Mouse (Mus musculus): ENCODE results near the gene Ush1g. TPM values are rescaled to one million over a fixed set of nuclear protein-coding genes. Genes with fewer than 3 reads are reported as not detected.

Ush1g gene
- total RNA-seq, 2 experiments from 2014 or later: not detected

DNA sequence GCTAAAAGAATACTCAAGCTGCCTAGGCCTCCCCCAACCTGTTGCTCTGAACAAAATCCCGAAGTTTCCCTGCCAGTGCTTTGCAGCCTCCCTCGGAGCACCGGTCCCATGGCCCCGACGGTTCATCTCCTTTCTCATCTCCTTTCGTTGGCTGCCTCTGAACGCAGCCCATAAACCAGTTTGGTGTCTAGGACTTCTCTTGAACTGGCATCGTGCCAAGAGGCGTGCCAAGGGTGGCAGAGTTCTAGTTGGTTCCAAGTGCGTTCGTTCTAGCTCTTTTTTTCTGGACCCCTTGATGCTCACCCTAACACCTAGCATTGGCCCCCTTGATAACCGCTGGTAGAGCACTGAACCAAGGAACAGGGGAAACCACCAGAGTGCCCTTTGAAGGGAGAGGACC is 13.4 kb upstream of the Ush1g start:
- no peak for ATAC-seq (replicated peaks; ENCODE audit: poor library complexity)

- ATAC-seq (replicated peaks; ENCODE audit: poor library complexity): no peak
These were observed 12.7 kb upstream of the Ush1g start, which contains the start of gene Otop3 for GRCm38 (mm10) chr11:115334531-115334930. TSS of gene Otop3 (plus strand) at chr11:115334731.

- ATAC-seq (replicated peaks; ENCODE audit: poor library complexity): peak; percentile 57; the same call in 1 of the 2 replicates
These were observed 7.5 kb upstream of the Ush1g start for GRCm38 (mm10) chr11:115329339-115329738.

GRCm38 (mm10) chr11:115326730-115327129 is 4.9 kb upstream of the Ush1g start:
- ATAC-seq (replicated peaks; ENCODE audit: poor library complexity): no peak

GRCm38 (mm10) chr11:115323354-115323753 is 1.5 kb upstream of the Ush1g start:
- no peak for ATAC-seq (replicated peaks; ENCODE audit: poor library complexity)

DNA sequence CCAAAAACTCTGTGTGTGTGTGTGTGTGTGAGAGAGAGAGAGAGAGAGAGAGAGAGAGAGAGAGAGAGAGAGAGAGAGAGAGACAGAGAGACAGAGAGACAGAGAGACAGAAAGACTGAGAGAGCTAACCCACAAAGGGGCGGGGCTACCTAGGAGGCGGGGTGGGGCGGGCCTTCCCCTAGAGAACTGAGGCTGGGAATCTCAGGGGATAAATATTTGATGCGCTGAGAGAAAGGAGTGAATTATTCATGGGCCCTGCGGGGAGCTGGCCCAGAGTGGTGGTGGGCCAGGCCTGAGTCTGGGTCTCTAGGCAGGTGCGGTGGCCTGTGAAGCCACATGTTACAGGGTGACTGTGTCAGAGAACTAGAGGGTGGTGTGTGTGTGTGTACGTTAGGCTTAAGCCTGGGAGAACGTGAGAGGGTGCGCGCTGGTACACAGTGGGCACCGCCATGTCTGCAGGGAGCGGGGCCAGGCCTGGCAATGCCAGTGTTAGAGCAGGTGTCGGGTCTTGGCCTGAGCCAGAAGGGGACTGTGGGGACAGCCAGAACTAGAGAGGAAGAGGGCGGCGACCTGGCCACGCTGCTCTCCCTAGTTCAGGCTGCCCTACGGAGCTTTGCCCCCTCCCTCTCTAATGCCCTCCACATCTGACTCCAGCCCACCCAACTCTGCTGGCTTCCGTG is 2.0 kb downstream of the Ush1g start:
- ATAC-seq (replicated peaks; ENCODE audit: poor library complexity): no peak

GRCm38 (mm10) chr11:115318245-115319027 is 3.4 kb downstream of the Ush1g start:
- ATAC-seq (replicated peaks; ENCODE audit: poor library complexity): no peak

- ATAC-seq (replicated peaks; ENCODE audit: poor library complexity): no peak
These were observed 4.6 kb downstream of the Ush1g start for GRCm38 (mm10) chr11:115317204-115317603.

- ATAC-seq (replicated peaks; ENCODE audit: poor library complexity): peak; percentile 64; the same call in 1 of the 2 replicates
These were observed 7.6 kb downstream of the Ush1g start for GRCm38 (mm10) chr11:115314249-115314648.

DNA sequence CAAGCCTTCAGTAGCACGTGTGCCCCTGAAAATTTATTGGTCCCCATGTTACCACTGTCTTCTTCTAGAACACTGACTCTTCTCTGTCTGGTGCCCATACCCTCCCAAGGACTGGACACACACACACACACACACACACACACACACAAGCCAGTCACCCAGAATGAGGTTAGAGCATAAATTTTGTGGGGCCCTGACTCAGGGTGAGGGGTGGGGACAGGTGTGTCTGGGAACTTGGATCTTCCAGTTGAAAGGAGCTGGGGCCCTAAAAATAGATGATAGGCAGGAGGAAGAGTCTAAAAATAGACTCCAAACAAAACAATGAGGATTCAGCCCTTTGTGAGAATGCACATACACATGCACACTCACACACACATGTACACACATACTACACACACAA is 13.1 kb downstream of the Ush1g start:
- ATAC-seq (replicated peaks; ENCODE audit: poor library complexity): no peak

GRCm38 (mm10) chr11:115306863-115307262 is 15.0 kb downstream of the Ush1g start, which contains the start of gene Otop2:
TSS of gene Otop2 (plus strand) at chr11:115307163.
- no peak for ATAC-seq (replicated peaks; ENCODE audit: poor library complexity)

DNA sequence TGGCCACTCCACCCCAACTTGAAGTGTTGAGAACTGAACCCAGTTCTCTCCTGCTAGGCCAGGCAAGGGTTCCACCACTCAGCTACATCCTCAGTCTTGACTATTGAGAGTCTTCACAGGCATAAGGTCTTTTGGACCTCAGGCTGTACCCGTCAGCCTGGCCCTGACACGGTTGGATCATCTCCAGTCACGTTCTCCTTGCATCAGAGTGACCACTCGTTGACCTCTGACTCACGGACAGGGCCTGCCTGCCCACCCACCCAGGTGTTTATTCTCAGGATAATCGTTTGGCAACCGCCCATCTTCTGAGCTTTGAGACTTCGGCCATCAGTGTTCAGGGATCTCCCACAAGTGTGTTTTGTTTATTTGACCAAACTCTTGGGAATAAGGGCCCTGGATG is 18.7 kb downstream of the Ush1g start:
- ATAC-seq (replicated peaks; ENCODE audit: poor library complexity): no peak

GRCm38 (mm10) chr11:115301351-115301750 is 20.5 kb downstream of the Ush1g start:
- ATAC-seq (replicated peaks; ENCODE audit: poor library complexity): no peak

DNA sequence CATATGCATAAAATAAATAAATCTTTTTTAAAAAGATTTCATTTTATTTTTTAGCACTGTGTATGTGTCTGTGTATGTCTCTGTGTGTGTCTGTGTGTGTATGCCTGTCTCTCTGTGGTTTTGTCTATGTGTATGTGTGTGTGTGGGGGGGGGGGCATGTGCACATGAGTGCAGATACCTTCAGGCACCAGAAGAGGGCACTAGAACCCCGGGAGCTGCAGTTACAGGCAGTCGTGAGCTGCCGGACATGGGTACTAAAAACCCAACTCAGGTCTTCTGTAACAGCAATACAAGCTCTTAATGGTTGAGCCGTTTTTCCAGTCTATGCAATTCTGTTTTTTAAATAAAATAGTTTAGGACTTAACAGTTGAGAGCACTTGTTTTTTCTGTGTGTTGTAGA is 21.1 kb downstream of the Ush1g start:
- ATAC-seq (replicated peaks; ENCODE audit: poor library complexity): no peak

DNA sequence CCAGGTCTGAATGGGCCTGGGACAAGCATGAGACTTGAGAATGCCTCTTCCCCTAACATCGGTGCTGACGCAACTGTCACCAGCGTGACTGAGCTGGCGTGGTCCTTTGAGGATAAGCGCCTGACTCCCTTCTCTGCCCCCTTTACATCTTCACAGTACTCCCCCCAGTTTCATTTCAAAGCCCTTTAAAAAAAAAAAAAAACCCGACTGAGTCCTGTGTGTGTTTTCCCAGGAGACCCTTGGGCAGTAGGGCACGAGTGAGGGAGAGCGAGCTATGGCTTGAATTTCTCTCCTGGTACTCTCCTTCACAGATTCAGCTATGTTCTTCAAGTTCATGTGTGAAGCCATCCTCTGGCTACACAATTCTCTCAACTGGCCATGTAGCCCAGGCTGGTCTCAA is 23.7 kb downstream of the Ush1g start:
- ATAC-seq (replicated peaks; ENCODE audit: poor library complexity): no peak

DNA sequence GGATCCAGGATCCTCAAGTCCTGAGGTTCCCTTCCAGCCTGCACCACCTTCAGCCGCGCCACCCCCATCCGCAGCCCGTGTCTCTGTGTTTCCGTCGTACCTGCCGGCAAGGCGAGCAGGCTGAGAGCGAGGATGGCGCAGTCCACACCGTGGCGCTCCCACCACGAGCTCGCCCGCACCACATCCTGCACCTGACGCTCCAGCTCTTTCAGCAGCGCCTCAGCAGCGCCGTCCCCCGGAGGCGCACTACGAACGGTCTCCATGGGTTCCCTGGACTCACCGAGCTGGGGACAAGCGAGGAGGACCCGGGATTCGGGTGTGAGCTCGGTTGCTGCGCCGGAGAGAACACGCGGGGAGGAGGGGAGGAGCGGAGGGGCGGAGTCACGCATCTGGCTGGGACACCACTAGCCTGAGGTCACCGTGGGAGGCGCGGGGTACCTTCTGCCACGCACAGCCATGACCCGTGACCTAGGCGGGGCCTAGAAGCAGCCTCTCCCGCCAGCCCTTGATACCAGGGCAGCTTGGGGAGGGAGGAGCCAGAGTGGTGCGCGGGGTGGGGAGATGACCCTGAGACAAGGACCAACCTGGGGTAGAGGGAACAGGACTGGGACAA is 24.5 kb downstream of the Ush1g start, which contains the start of gene Fads6:
TSS of gene Fads6 (minus strand) at position 450 of the 613 bp plus-strand sequence.
- peak; percentile 63 for ATAC-seq (replicated peaks; ENCODE audit: poor library complexity)

GRCm38 (mm10) chr11:115296471-115297210 is 25.2 kb downstream of the Ush1g start:
- no peak for ATAC-seq (replicated peaks; ENCODE audit: poor library complexity)

DNA sequence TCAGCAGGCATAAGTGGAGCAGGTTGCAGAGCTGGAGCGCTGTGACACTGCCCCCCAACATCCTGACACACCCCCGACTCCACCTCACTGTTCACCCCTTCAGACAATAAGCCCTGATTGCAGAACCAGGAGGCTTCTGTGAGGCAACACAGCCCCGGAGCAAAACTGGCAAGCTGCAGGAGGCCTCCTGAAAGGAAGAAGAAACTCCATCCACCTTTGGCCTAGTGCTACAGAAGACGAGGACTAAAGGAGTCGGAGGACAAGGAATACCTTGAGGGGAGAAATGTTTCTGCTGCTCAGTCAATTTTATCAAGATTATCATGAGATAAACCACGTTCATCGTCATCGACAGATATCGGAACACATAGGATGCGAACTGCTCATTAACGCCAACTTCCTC is 25.9 kb downstream of the Ush1g start:
- ATAC-seq (replicated peaks; ENCODE audit: poor library complexity): no peak

- ATAC-seq (replicated peaks; ENCODE audit: poor library complexity): peak; percentile 24; the same call in 1 of the 2 replicates
These were observed 29.0 kb downstream of the Ush1g start for GRCm38 (mm10) chr11:115292631-115293375.

DNA sequence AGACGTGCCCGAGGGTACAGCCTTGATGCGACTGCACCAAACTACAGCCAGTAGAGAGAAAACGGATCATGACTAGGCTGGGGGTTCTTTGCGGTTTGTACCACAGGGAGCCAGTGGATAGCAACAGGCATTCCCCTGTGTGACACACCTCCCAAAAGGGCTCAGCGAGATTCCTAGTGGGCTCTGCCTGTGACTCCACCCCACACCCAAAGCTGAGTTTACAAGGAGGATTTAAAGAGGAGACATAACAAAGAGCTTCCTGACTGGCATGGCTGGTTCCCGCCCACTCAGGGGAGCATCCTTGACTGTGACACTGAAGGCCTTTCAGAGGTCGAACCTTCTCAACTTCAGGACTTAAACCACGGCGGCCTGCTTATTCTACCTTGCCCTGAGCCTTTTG is 30.3 kb downstream of the Ush1g start:
- no peak for ATAC-seq (replicated peaks; ENCODE audit: poor library complexity)
